Mouse (Mus musculus) hindbrain, embryonic 15.5 days (tissue): ENCODE measurements around the gene Mif4gd. TPM values are rescaled to one million over a fixed set of nuclear protein-coding genes. Genes with fewer than 3 reads are reported as not detected.

Experiments used
- ATAC-seq: fragments of 200-750 bp; cut with Nextera tagmentation; 2 replicates; pipeline ENCODE4 v1.8.0; 2017; ENCODE audit warnings: low read depth, moderate number of reproducible peaks, moderate TSS enrichment; ENCODE audit not compliant: low FRiP score
- H3K27ac ChIP-seq: fragments of 300-500 bp; sonication (generic); replicated peaks from 2 replicates; pipeline ENCODE4 v1.5.1; 2015; ENCODE audit warnings: mild to moderate bottlenecking, inconsistent platforms
- H3K27me3 ChIP-seq: fragments of 300-500 bp; sonication (generic); 2 replicates; pipeline ENCODE4 v1.6.1; 2015; ENCODE audit warnings: control low read depth, inconsistent platforms
- H3K36me3 ChIP-seq: fragments of 300-500 bp; sonication (generic); 2 replicates; pipeline ENCODE4 v1.6.1; 2015; ENCODE audit warnings: control low read depth, inconsistent platforms
- H3K4me1 ChIP-seq: fragments of 300-500 bp; sonication (generic); replicated peaks from 2 replicates; pipeline ENCODE4 v1.6.1; 2015; ENCODE audit warnings: control low read depth, inconsistent platforms
- H3K4me2 ChIP-seq: fragments of 300-500 bp; sonication (generic); 2 replicates; pipeline ENCODE4 v1.6.1; 2015; ENCODE audit warnings: moderate library complexity, mild to moderate bottlenecking, inconsistent platforms
- H3K4me3 ChIP-seq: fragments of 300-500 bp; sonication (generic); 2 replicates; pipeline ENCODE4 v1.5.1; 2015; ENCODE audit warnings: mild to moderate bottlenecking, inconsistent platforms
- H3K9ac ChIP-seq: fragments of 300-500 bp; sonication (generic); 2 replicates; pipeline ENCODE4 v1.6.1; 2015; ENCODE audit warnings: inconsistent platforms
- H3K9me3 ChIP-seq: fragments of 300-500 bp; sonication (generic); 2 replicates; pipeline ENCODE4 v1.6.1; 2016; ENCODE audit warnings: control low read depth, inconsistent platforms
- WGBS: fragments of 180-500 bp; shearing (Covaris S2); methylation state at CpG from one replicate; pipeline ENCODE4 v1.1.7; 2015; 5-methylcytosine and 5-hydroxymethylcytosine counted together
- polyA plus RNA-seq: library from polyadenylated mRNA; unstranded; fragments of >200 nt; fragmentation: Nextera tagmentation; extraction: Ambion mirVana; gene quantifications from 2 replicates; pipeline ENCODE4 v1.2.1, GENCODE M21; 2015

Mif4gd gene
- polyA plus RNA-seq, 1 experiment from 2014 or later = 13.9 TPM

DNA sequence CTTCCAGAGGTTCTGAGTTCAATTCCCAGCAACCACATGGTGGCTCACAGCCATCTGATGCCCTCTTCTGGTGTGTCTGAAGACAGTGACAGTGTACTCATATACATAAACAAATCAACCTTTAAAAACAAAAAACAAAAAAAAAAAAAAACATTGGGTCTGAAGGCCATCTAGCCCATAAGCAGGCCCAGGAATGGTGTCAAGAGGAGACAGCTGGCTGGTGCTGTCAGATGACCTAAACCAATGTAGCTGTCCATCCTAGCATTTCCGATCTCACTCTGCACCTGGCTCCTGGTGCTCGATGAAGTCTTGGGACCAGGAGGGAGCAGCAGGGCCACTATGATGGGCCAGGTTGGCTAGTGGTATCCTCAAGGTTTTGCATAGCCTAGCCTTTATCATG lies 29.9 kb upstream of the Mif4gd start:
- Histone ChIP-seq H3K4me2 (no peak overlapping the region), H3K36me3 (peaks cover 12% of the 10 kb centered on the region; the same call in 1 of the 2 replicates), H3K4me1 (no peaks in the 10 kb centered on the region), H3K4me3 (no peak overlapping the region), H3K27ac (no peak overlapping the region), H3K9me3 (no peaks in the 10 kb centered on the region), H3K27me3 (no peaks in the 10 kb centered on the region), H3K9ac (no peak overlapping the region)
- no peak for ATAC-seq
- 96% methylated on average over 2 of the region's 2 CpGs for WGBS

DNA sequence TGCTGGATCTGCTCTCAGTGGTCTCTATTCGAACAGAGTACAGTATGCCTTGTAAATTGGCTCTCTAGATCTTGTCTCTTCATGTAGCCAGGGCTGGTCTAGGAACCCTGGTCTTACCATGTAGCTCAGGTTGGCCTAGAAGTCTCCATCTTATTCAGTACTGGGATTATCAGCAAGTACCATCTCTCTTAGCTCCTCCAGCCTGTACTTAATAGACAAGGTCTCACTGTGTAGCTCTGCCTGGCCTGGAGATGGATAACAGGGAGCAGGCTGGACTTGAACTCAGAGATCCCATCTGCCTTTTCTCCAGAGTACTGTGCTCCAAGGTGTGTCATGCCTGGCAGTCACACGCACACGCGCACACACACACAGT lies 28.9 kb upstream of the Mif4gd start:
- Histone ChIP-seq H3K9ac (no peak overlapping the region), H3K4me2 (no peak overlapping the region), H3K4me1 (no peaks in the 10 kb centered on the region), H3K36me3 (peaks cover 12% of the 10 kb centered on the region; the same call in 1 of the 2 replicates), H3K4me3 (no peak overlapping the region), H3K27me3 (no peaks in the 10 kb centered on the region), H3K9me3 (no peaks in the 10 kb centered on the region), H3K27ac (no peak overlapping the region)
- 85% methylated on average over 4 of the region's 4 CpGs for WGBS
- no peak for ATAC-seq

DNA sequence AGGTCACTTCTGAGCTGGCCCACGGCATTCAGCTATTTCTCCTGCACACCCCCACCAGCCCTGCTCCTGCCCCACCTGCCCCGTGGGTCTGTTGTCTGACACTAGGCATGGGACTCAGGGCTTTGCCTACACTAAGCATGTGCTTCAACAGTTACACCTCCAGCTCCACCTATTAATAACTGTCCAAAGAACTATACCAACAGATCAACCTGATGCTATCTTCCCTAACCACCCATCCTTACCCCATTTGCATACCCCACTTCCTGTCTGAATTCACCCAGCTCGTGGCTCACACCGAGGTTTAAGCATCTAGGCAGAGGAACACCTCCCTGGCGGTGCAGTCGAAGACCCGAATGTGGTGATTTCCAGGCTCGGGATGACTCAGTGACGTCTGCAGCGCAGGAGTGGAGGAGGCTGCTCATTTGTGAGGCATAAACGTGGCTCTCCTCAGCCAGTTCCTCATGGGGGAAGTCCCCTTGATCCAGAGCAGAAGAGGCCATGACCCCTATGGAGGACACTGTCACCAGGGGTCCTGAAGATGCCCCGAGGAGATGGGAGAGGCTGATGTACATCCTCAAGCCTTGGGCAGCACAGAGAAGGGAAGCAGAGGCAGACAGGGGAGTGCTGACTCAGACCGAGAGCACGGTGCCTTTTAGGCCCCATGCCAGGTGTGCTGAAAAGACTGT lies 28.4 kb upstream of the Mif4gd start:
- Histone ChIP-seq H3K9ac (no peak overlapping the region), H3K4me2 (no peak overlapping the region), H3K9me3 (no peaks in the 10 kb centered on the region), H3K4me1 (no peaks in the 10 kb centered on the region), H3K4me3 (no peak overlapping the region), H3K27me3 (no peaks in the 10 kb centered on the region), H3K27ac (no peak overlapping the region), H3K36me3 (0 out of 2 replicates have a peak, but pooled peaks cover 8% of the 10 kb centered on the region)
- 63% methylated on average over 14 of the region's 14 CpGs for WGBS
- ATAC-seq = no peak

DNA sequence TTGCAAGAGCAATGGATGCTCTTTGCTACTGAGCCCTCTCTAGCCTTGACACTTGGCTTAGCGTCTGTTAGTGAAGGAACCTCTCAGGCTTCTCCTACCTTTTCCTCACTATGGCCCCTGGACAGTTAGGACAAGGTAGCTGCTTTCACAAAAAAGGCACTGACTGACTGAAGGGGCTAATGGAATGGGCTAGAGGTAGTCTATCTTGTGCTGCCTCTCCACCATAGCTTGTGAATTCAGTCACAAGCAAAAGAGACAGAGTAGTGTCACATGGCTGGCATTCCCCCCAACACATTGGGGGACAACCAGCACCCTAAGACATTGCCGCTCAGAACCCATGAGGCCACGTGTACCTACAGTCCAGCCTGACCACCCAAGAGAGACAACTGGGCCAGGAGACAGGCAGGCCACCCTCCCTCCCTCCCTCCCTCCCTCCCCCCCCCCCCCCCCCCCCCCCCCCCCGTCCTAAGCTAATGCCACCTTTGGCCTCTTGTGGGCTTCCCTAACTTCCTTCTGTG lies 27.6 kb upstream of the Mif4gd start:
- H3K4me3 ChIP-seq = no peak overlapping the region
- no peaks in the 10 kb centered on the region for H3K4me1 ChIP-seq
- 0 out of 2 replicates have a peak, but pooled peaks cover 3% of the 10 kb centered on the region for H3K36me3 ChIP-seq
- H3K4me2 ChIP-seq = no peak overlapping the region
- ATAC-seq = no peak
- H3K9ac ChIP-seq = no peak overlapping the region
- WGBS = 83% methylated on average over 3 of the region's 4 CpGs
- no peak overlapping the region for H3K27ac ChIP-seq
- H3K9me3 ChIP-seq = no peaks in the 10 kb centered on the region
- no peaks in the 10 kb centered on the region for H3K27me3 ChIP-seq

DNA sequence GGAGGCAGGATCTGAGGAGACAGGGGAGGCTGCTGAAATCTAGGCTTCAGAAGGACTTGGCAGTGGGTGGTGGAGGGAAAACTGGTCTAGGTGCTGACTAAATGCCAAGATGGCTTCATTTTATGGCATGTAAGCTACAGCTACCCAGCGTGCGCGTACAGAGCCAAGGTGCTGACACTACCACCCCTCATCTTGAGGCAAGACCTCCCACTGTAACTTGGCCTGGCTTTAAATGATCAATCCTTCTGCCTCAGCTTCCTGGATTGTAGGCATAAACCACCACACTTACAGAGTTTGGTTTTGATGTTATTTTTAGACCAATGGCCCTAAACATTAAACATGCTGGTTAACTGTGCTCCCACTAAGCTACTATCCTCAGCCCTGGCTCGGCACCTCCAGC lies 26.8 kb upstream of the Mif4gd start:
- H3K36me3 ChIP-seq = no peaks in the 10 kb centered on the region
- no peak for ATAC-seq

DNA sequence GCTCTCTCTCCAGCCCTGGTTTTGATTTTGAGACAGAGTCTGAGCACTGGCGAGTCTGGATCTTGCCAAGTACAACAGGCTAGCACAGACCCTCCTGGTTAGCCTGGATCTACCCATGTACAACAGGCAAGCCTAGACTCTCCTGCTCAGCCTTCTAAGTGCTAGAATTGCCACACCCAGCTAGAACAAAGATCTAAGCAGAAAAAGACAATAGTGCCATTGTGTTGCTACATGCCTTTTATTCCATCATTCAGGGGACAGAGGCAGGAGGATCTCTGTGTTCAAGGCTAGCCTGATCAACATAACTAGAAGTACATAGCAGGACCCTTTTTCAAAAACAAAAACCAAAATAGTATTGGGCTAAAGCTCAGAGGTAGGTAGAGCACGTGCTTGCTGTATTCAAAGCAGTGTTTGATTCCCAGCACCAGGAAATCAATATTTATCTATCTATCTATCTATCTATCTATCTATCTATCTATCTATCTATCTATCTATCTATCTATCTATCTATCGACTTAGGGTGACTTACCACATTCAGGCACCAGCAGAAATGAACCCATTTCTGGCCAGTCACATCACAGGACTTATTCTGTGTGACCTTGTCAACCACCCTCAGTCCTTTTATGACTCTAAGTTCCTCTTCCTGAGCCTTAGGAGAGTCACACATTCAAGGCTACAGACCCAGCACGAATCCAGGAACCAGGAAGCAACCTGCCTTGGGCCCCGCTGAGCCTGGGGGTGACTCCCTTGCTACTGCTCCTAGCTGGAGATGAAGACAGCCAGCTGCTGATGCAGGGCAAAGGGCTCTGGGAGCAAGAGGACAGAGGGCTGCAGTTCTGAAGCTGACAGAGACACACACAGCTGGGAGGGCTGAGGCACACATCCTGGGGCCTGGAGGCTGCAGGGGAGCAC lies 26.0 kb upstream of the Mif4gd start:
- Histone ChIP-seq H3K9me3 (no peaks in the 10 kb centered on the region), H3K27ac (no peak overlapping the region), H3K36me3 (no peaks in the 10 kb centered on the region), H3K4me1 (no peaks in the 10 kb centered on the region), H3K9ac (no peak overlapping the region), H3K27me3 (no peaks in the 10 kb centered on the region), H3K4me2 (no peak overlapping the region), H3K4me3 (no peak overlapping the region)
- no peak for ATAC-seq
- 84% methylated on average over 5 of the region's 5 CpGs for WGBS

More for the DNA sequence above, 26.8 kb upstream of the Mif4gd start:
- Histone ChIP-seq H3K4me1 (no peaks in the 10 kb centered on the region), H3K4me3 (no peak overlapping the region), H3K27ac (no peak overlapping the region), H3K9ac (no peak overlapping the region), H3K27me3 (no peaks in the 10 kb centered on the region), H3K9me3 (no peaks in the 10 kb centered on the region), H3K4me2 (no peak overlapping the region)
- 92% methylated on average over 4 of the region's 4 CpGs for WGBS

DNA sequence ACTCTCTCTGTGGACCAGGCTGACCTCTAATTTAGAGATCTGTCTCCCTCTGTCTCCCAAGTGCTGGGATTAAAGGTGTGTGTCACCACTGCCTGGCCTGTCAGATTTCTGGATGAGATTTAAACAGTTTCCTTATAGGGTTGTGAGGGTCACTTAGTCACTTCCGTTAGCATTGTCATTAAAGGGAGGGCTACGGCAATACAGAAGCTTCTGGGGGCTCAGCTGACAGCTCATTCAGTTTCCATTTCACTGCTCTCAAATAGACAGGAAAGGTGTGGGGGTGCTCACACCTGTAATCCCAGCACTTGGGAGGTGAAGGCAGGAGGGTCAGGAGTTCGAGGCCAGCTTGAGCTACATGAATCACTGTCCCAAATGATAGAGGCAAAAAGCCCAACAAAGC lies 24.2 kb upstream of the Mif4gd start:
- no peak overlapping the region for H3K27ac ChIP-seq
- H3K36me3 ChIP-seq = no peaks in the 10 kb centered on the region
- H3K4me2 ChIP-seq = no peak overlapping the region
- H3K9ac ChIP-seq = no peak overlapping the region
- no peaks in the 10 kb centered on the region for H3K27me3 ChIP-seq
- no peaks in the 10 kb centered on the region for H3K9me3 ChIP-seq
- WGBS = 83% methylated on average over 3 of the region's 3 CpGs
- H3K4me1 ChIP-seq = no peaks in the 10 kb centered on the region
- ATAC-seq = no peak
- no peak overlapping the region for H3K4me3 ChIP-seq

DNA sequence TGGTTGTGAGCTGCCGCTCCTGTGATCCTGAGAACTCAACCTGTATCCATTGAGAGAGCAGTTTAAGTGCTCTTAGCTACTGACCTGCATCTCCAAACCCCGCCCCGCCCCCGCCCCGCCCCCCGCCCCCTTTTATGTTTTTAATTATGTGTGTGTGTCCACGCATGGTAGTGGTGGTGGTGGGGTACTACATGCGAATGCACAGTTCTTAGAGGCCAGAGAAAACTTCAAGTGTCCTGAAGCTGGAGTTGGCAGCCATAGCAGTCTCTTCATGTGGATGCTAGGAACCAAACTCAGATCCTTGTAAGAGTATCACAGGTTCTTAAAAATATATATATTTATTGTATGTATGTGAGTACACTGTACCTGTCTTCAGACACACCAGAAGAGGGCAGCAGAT lies 22.7 kb upstream of the Mif4gd start:
- Histone ChIP-seq H3K9ac (no peak overlapping the region), H3K4me3 (no peak overlapping the region), H3K36me3 (no peaks in the 10 kb centered on the region), H3K4me1 (no peaks in the 10 kb centered on the region), H3K4me2 (no peak overlapping the region), H3K27me3 (no peaks in the 10 kb centered on the region), H3K27ac (no peak overlapping the region), H3K9me3 (no peaks in the 10 kb centered on the region)
- 72% methylated on average over 8 of the region's 8 CpGs for WGBS
- no peak for ATAC-seq

DNA sequence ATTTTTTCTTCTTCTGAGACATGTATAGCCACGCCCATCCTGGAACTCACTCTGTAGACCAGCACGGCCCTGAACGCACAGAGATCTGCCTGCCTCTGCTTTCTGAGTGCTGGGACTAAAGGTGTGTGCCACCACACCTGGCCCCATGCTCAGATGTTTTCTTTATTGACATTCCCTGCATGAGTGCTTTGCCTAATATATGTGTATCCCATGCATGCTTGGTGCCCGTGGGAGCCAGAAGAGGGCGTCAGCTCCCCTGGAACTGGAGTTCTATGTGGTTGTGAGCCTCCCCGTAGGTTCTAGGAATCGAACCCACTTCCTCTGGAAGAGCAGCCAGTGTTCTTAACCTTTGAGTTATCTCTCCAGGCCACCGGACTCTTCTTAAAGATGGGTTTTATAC lies 22.3 kb upstream of the Mif4gd start:
- no peak for ATAC-seq
- Histone ChIP-seq H3K36me3 (no peaks in the 10 kb centered on the region), H3K9ac (no peak overlapping the region), H3K4me1 (no peaks in the 10 kb centered on the region), H3K27ac (no peak overlapping the region), H3K27me3 (no peaks in the 10 kb centered on the region), H3K4me3 (no peak overlapping the region), H3K9me3 (no peaks in the 10 kb centered on the region), H3K4me2 (no peak overlapping the region)
- 91% methylated on average over 8 of the region's 8 CpGs for WGBS

DNA sequence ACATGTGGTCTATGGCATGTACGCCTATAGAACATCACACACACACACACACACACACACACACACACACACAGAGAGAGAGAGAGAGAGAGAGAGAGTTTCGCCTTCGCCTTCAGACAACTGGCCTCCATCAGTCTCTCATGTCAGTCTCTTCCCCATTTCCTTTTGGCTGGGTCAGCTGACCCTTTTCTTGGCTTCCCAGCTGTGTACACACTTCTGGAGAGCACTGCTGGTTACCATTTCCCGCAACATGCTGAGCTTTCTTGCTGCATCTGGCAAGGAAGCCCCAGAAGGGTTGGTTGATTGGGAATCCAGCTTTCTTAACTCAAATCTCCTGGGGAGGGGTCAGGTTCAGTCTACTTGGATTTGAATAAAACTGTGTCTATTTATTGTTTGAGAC lies 21.3 kb upstream of the Mif4gd start:
- no peak overlapping the region for H3K9ac ChIP-seq
- H3K36me3 ChIP-seq = no peaks in the 10 kb centered on the region
- no peak overlapping the region for H3K27ac ChIP-seq
- no peak overlapping the region for H3K4me3 ChIP-seq
- no peaks in the 10 kb centered on the region for H3K9me3 ChIP-seq
- ATAC-seq = no peak
- no peaks in the 10 kb centered on the region for H3K4me1 ChIP-seq
- no peaks in the 10 kb centered on the region for H3K27me3 ChIP-seq
- 81% methylated on average over 4 of the region's 4 CpGs for WGBS
- no peak overlapping the region for H3K4me2 ChIP-seq

DNA sequence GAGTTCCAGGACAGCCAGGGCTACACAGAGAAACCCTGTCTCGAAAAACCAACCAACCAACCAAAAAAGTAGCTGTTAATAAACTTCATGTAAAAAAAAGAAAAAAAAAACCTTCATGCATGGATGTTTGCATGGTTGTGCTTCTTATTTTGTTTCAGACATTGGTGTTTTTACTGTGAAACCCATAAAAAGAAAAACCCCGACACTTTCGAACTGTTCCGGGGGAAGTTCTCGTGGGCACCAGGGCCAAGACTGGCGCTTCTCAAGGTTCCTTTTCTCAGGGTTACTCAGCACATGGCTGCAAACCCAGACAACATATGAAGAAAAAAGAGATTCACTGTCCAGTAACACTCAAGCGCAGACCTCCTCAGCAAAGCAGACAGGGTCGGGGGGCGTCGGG lies 20.1 kb upstream of the Mif4gd start:
- H3K27me3 ChIP-seq = no peaks in the 10 kb centered on the region
- no peaks in the 10 kb centered on the region for H3K36me3 ChIP-seq
- peaks cover 5% of the 10 kb centered on the region; the same call in 1 of the 2 replicates for H3K4me1 ChIP-seq
- no peak overlapping the region for H3K4me3 ChIP-seq
- H3K27ac ChIP-seq = no peak overlapping the region
- ATAC-seq = no peak
- no peak overlapping the region for H3K4me2 ChIP-seq
- H3K9ac ChIP-seq = no peak overlapping the region
- WGBS = 83% methylated on average over 10 of the region's 10 CpGs
- no peaks in the 10 kb centered on the region for H3K9me3 ChIP-seq

DNA sequence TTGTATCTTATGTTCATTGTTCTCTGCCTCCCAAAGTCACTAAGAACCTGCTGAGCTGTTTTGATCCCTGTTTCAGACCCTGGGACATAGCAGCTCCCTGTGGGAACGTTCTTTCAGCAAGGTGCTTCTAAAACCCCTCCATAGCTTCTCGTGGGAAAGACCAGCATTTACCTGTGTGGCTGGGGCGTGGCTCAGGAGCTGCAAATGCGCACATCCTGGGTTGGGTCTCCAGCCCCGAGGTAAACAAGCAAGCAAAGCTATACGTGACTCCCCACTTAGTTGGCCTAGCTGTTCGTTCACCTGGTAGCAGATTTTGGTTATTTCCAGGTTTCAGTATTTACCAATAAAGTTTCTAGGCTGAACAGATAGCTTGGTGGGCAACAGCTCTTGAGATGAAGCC lies 19.5 kb upstream of the Mif4gd start:
- Histone ChIP-seq H3K9me3 (no peaks in the 10 kb centered on the region), H3K27ac (no peak overlapping the region), H3K27me3 (no peaks in the 10 kb centered on the region), H3K4me2 (no peak overlapping the region), H3K36me3 (no peaks in the 10 kb centered on the region), H3K4me3 (no peak overlapping the region), H3K4me1 (peaks cover 9% of the 10 kb centered on the region), H3K9ac (no peak overlapping the region)
- 73% methylated on average over 7 of the region's 7 CpGs for WGBS
- ATAC-seq = no peak
